ENCODE assay signal across 18 mouse cellular contexts in the genomic region with DNA sequence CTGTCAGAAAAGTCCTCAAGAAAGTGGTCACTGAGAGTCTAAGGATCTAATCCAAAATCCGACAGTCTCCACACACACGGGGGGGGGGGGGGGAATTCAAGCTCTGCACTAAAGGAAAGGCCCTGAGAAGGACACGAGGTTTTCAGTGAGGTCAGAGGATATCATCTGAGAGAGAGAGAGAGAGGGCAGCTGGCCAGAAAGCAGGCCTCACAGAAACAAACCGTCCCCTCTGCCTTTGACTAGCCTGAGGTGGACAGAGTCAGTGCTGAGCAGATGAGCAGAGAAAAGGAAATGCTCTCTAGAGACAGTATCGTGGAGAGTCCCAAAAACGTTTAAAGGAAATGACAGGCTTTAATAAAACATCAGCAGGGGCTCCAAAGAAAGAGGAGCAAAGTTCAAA.
A peak's percentile ranks its signal among the peaks of the same experiment; 100 is the strongest.
DNase-seq lines count a peak whose midpoint lies in the region; ATAC-seq and TF ChIP-seq lines count a peak whose summit lies in the region.
"Had no signal": no experiment of that assay in that cellular context is flagged by ENCODE, and none has a peak within 500 bp of the region (broad histone marks: within the 10 kb centered on the region; RNA-seq: fewer than 3 reads in every experiment).

No protein-coding gene starts in this region.

- H3K4me3 ChIP-seq in liver, adult 2 months (ENCODE audit: insufficient read depth, low read depth, low read length): no peak overlapping the region
- H3K4me3 ChIP-seq in liver, embryonic 12.5 days: no peak overlapping the region
- H3K4me3 ChIP-seq in heart, embryonic 11.5 days (ENCODE audit: low read depth, low read length): no peak overlapping the region
- H3K4me3 ChIP-seq: hindbrain, embryonic 12.5 days; limb, embryonic 10.5 days; liver, embryonic 15.5 days; neural tube, embryonic 13.5 days had no signal

- peak; percentile 91 for DNase-seq in heart, adult 11 months
- DNase-seq in heart, adult 8-10 months (ENCODE audit: low spot score): no peak
- DNase-seq in liver, adult 2 months (ENCODE audit: extremely low read depth, low read depth, low spot score): peak; percentile 18
- peak; percentile 56 to 58 for DNase-seq in kidney, postnatal 25 days
- no peak for DNase-seq in spleen, adult 18-20 months
- DNase-seq in right cerebral cortex, adult 2 months (ENCODE audit: low spot score in 2 of 2): no peak
- DNase-seq: B cell, adult 2 months; cerebellum, adult 11-12 months; layer of hippocampus, postnatal 36 days; retina, postnatal 1 day had no signal

- 44% methylated on average over 6 of the region's 6 CpGs for WGBS in liver, adult 2 months
- WGBS in liver, embryonic 12.5 days (ENCODE audit: insufficient replicate concordance): 29% methylated on average over 6 of the region's 6 CpGs
- 13% methylated on average over 6 of the region's 6 CpGs for WGBS in heart, embryonic 11.5 days (ENCODE audit: insufficient replicate concordance)

- H3K4me2 ChIP-seq in liver, embryonic 12.5 days: no peak overlapping the region
- H3K4me2 ChIP-seq in heart, embryonic 11.5 days: no peak overlapping the region; the same call in 1 of the 2 replicates
- H3K4me2 ChIP-seq: hindbrain, embryonic 12.5 days; liver, embryonic 15.5 days; neural tube, embryonic 13.5 days had no signal

- H3K79me2 ChIP-seq in liver, adult 2 months (ENCODE audit: control insufficient read depth, insufficient read depth, low read length): no peaks in the 10 kb centered on the region

- no peak for TF ChIP-seq CTCF in liver, adult 2 months (IDR thresholded peaks at IDR 0.05; ENCODE audit: low read depth, low read length)

- no peak overlapping the region for H3K9ac ChIP-seq in liver, adult 2 months (ENCODE audit: low read depth, low read length)
- no peak overlapping the region for H3K9ac ChIP-seq in liver, embryonic 12.5 days
- no peak overlapping the region for H3K9ac ChIP-seq in heart, embryonic 11.5 days (ENCODE audit: low read depth, low read length)
- H3K9ac ChIP-seq: hindbrain, embryonic 12.5 days; liver, embryonic 15.5 days; neural tube, embryonic 13.5 days had no signal

- H3K36me3 ChIP-seq in liver, adult 2 months (ENCODE audit: control insufficient read depth, insufficient read depth, low read length): no peaks in the 10 kb centered on the region
- no peaks in the 10 kb centered on the region for H3K36me3 ChIP-seq in liver, embryonic 12.5 days
- no peaks in the 10 kb centered on the region for H3K36me3 ChIP-seq in heart, embryonic 11.5 days (ENCODE audit: control insufficient read depth, insufficient read depth, low read length)
- H3K36me3 ChIP-seq: hindbrain, embryonic 12.5 days; limb, embryonic 10.5 days; liver, embryonic 15.5 days; neural tube, embryonic 13.5 days had no signal

- no peaks in the 10 kb centered on the region; the same call in 1 of the 2 replicates for H3K4me1 ChIP-seq in liver, adult 2 months (ENCODE audit: control insufficient read depth, insufficient read depth, low read length)
- 0 out of 2 replicates have a peak, but pooled peaks cover 8% of the 10 kb centered on the region for H3K4me1 ChIP-seq in liver, embryonic 12.5 days
- peaks cover 33% of the 10 kb centered on the region for H3K4me1 ChIP-seq in heart, embryonic 11.5 days (ENCODE audit: control insufficient read depth, insufficient read depth, low read length)
- H3K4me1 ChIP-seq: liver, embryonic 15.5 days had no signal

- no peak for TF ChIP-seq POLR2A in liver, adult 2 months (IDR thresholded peaks at IDR 0.05; ENCODE audit: extremely low read depth, insufficient read depth, low read length)

- ATAC-seq in liver, embryonic 12.5 days: no peak
- no peak for ATAC-seq in heart, embryonic 11.5 days (replicated peaks; ENCODE audit: insufficient number of reproducible peaks, low FRiP score, low TSS enrichment)
- ATAC-seq: forebrain, embryonic 16.5 days; intestine, embryonic 16.5 days had no signal

- no peak overlapping the region for H3K27ac ChIP-seq in liver, adult 2 months (replicated peaks; ENCODE audit: insufficient read depth, low read depth, low read length)
- H3K27ac ChIP-seq in liver, embryonic 12.5 days: no peak overlapping the region
- 0 out of 2 replicates have a peak overlapping the region, but pooled peaks have one; percentile 22 for H3K27ac ChIP-seq in heart, embryonic 11.5 days (ENCODE audit: low read depth, low read length)
- H3K27ac ChIP-seq: hindbrain, embryonic 12.5 days; limb, embryonic 10.5 days; liver, embryonic 15.5 days; neural tube, embryonic 13.5 days had no signal

- no peaks in the 10 kb centered on the region for H3K27me3 ChIP-seq in liver, adult 2 months (ENCODE audit: control insufficient read depth, insufficient read depth, low read length)
- no peaks in the 10 kb centered on the region for H3K27me3 ChIP-seq in liver, embryonic 12.5 days (replicated peaks)
- no peaks in the 10 kb centered on the region for H3K27me3 ChIP-seq in heart, embryonic 11.5 days (ENCODE audit: control insufficient read depth, insufficient read depth, low read length)
- H3K27me3 ChIP-seq: hindbrain, embryonic 12.5 days; liver, embryonic 15.5 days; neural tube, embryonic 13.5 days had no signal

- no peaks in the 10 kb centered on the region for H3K9me3 ChIP-seq in liver, embryonic 12.5 days (replicated peaks)
- no peaks in the 10 kb centered on the region for H3K9me3 ChIP-seq in heart, embryonic 11.5 days (replicated peaks; ENCODE audit: control insufficient read depth, low read length)
- H3K9me3 ChIP-seq: liver, embryonic 15.5 days; neural tube, embryonic 13.5 days had no signal

Comparison
In these comparisons a context has a peak if more than half of its experiments do, and no peak if none do; other contexts are left out.
1. DNase-seq: peak in heart, adult 11 months (single experiment), liver, adult 2 months (single experiment) and kidney, postnatal 25 days (2 of 2); none in heart, adult 8-10 months (single experiment), spleen, adult 18-20 months (0 of 2) and right cerebral cortex, adult 2 months (0 of 2).